Mouse (Mus musculus): ENCODE results near the gene Slc16a5.

DNA sequence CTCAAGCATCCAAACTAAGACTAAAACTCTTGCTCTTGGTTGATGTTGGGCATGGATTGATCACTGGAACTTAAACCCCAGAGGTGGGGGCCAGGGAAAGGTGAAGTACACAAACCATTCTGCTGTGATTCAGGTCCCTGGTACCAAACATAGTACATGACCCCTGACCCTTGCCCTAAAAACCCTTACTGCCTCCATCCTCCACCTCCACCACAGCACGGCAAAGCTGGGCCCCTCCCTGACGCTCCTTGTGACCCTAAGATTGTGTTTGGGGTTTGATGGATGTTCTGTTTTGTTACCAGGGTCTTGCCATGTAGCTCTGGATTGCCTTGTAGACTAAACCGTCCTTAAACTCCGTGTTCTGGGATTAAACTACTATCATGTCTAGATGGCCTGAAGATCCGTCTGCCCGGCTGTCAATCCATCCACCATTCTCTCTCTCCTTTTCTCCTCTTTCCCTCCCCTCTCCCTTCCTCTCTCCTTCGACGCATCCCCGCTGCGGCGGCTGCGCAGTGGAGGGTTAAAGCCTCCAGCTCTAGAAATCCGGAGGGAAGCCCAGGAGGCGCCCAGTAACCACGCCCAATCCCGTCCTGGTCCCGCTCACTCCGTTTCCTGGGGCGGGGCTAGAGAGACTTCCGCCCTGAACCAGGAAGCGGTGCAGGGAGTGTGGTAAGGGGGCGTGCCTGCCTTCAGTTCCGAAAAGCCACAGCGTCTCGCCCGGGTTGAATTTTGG is 12.9 kb downstream of the Slc16a5 start, which contains the start of gene Armc7:
- TF ChIP-seq POLR2A (IDR thresholded peaks at IDR 0.05; ENCODE audit: low read depth, low read length) (peak; percentile 30), CTCF (IDR thresholded peaks at IDR 0.05; ENCODE audit: extremely low read depth, insufficient read depth, insufficient read length, insufficient replicate concordance) (no peak)

Data from spleen, adult 2 months (tissue).